Comparison of ENCODE assay signal across 11 mouse cellular contexts in the genomic region with DNA sequence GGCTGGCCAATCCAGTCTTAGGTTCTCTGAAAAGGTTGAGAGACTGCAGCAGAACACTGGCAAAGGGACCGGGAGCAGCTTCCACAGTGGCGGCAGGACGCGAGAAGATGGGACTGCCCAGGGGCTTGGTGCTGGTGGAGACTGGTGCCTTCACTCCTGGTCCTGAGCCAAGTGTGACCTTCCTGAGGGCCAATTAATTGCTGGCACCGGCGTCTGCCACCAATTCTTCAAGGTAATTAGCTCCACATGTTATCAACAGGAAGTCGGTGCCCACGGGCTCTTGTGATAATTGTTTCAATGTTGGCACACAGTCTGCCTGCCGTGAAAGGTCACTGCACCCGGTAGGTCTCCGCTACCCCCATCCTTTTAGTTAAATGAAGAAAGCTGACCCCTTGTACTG. TPM values are rescaled to one million over a fixed set of nuclear protein-coding genes. Genes with fewer than 3 reads are reported as not detected.
DNase-seq lines count a peak whose midpoint lies in the region; ATAC-seq and TF ChIP-seq lines count a peak whose summit lies in the region.
"Had no signal": no experiment of that assay in that cellular context is flagged by ENCODE, and none has a peak within 500 bp of the region (broad histone marks: within the 10 kb centered on the region; RNA-seq: fewer than 3 reads in every experiment).

No protein-coding gene starts in this region.

- no peak for TF ChIP-seq CTCF in midbrain, postnatal 0 days (IDR thresholded peaks at IDR 0.05)
- no peak for TF ChIP-seq CTCF in intestine, postnatal 0 days (IDR thresholded peaks at IDR 0.05; ENCODE audit: low read depth)

- H3K4me2 ChIP-seq in forebrain, embryonic 13.5 days, result no peak overlapping the region
- no peak overlapping the region for H3K4me2 ChIP-seq in forebrain, embryonic 12.5 days
- H3K4me2 ChIP-seq in midbrain, postnatal 0 days (ENCODE audit: low read depth, low read length, poor library complexity, severe bottlenecking), result no peak overlapping the region
- no peak overlapping the region for H3K4me2 ChIP-seq in midbrain, embryonic 13.5 days (replicated peaks)
- H3K4me2 ChIP-seq in neural tube, embryonic 14.5 days (ENCODE audit: low read depth, low read length), result no peak overlapping the region
- H3K4me2 ChIP-seq in intestine, postnatal 0 days (replicated peaks; ENCODE audit: low read depth), result no peak overlapping the region
- H3K4me2 ChIP-seq: midbrain, embryonic 12.5 days had no signal

- no peaks in the 10 kb centered on the region for H3K9me3 ChIP-seq in forebrain, embryonic 13.5 days (replicated peaks)
- H3K9me3 ChIP-seq in forebrain, embryonic 12.5 days, result no peaks in the 10 kb centered on the region
- no peaks in the 10 kb centered on the region for H3K9me3 ChIP-seq in midbrain, postnatal 0 days (ENCODE audit: low read length)
- no peaks in the 10 kb centered on the region for H3K9me3 ChIP-seq in midbrain, embryonic 13.5 days
- no peaks in the 10 kb centered on the region for H3K9me3 ChIP-seq in neural tube, embryonic 14.5 days (ENCODE audit: control insufficient read depth, low read length)
- H3K9me3 ChIP-seq in intestine, postnatal 0 days (ENCODE audit: control insufficient read depth), result no peaks in the 10 kb centered on the region
- H3K9me3 ChIP-seq: midbrain, embryonic 12.5 days had no signal

- no peak overlapping the region for H3K9ac ChIP-seq in forebrain, embryonic 13.5 days
- no peak overlapping the region for H3K9ac ChIP-seq in forebrain, embryonic 12.5 days
- H3K9ac ChIP-seq in midbrain, postnatal 0 days (replicated peaks; ENCODE audit: low read length, poor library complexity, severe bottlenecking), result no peak overlapping the region
- H3K9ac ChIP-seq in midbrain, embryonic 13.5 days (replicated peaks), result no peak overlapping the region
- no peak overlapping the region for H3K9ac ChIP-seq in neural tube, embryonic 14.5 days (replicated peaks; ENCODE audit: low read depth, low read length)
- no peak overlapping the region for H3K9ac ChIP-seq in intestine, postnatal 0 days (ENCODE audit: low read depth, low read length)
- H3K9ac ChIP-seq: midbrain, embryonic 12.5 days had no signal

- H3K4me1 ChIP-seq in forebrain, embryonic 13.5 days, result peaks cover 12% of the 10 kb centered on the region
- H3K4me1 ChIP-seq in forebrain, embryonic 12.5 days, result no peaks in the 10 kb centered on the region
- peaks cover 4% of the 10 kb centered on the region; the same call in 1 of the 2 replicates for H3K4me1 ChIP-seq in midbrain, postnatal 0 days (ENCODE audit: insufficient read depth, low read length)
- H3K4me1 ChIP-seq in midbrain, embryonic 13.5 days (replicated peaks), result peaks cover 4% of the 10 kb centered on the region
- no peaks in the 10 kb centered on the region for H3K4me1 ChIP-seq in neural tube, embryonic 14.5 days (ENCODE audit: control insufficient read depth, insufficient read depth, low read length)
- no peaks in the 10 kb centered on the region for H3K4me1 ChIP-seq in intestine, postnatal 0 days (replicated peaks; ENCODE audit: control insufficient read depth, insufficient read depth, low read length)
- H3K4me1 ChIP-seq: midbrain, embryonic 12.5 days had no signal

- peak; percentile 73 for DNase-seq in midbrain, postnatal 0 days (ENCODE audit: low spot score)
- DNase-seq in cerebellum, postnatal 4 days (ENCODE audit: low spot score in 2 of 2), result peak; percentile 46 to 64
- DNase-seq in right cerebral cortex, adult 18-20 months, result no peak
- DNase-seq: lung, adult 18-20 months had no signal

- no peaks in the 10 kb centered on the region for H3K36me3 ChIP-seq in forebrain, embryonic 13.5 days (ENCODE audit: poor library complexity, severe bottlenecking)
- H3K36me3 ChIP-seq in forebrain, embryonic 12.5 days (replicated peaks), result no peaks in the 10 kb centered on the region
- no peaks in the 10 kb centered on the region for H3K36me3 ChIP-seq in midbrain, postnatal 0 days (ENCODE audit: insufficient read depth, low read length)
- H3K36me3 ChIP-seq in midbrain, embryonic 13.5 days, result no peaks in the 10 kb centered on the region
- no peaks in the 10 kb centered on the region for H3K36me3 ChIP-seq in neural tube, embryonic 14.5 days (ENCODE audit: control insufficient read depth, insufficient read depth, low read length)
- no peaks in the 10 kb centered on the region for H3K36me3 ChIP-seq in intestine, postnatal 0 days (ENCODE audit: control insufficient read depth, insufficient read depth)
- H3K36me3 ChIP-seq: midbrain, embryonic 12.5 days had no signal

- ATAC-seq in forebrain, embryonic 13.5 days, result 0 out of 2 replicates have a peak, but pooled peaks have one; percentile 45
- no peak for ATAC-seq in forebrain, embryonic 12.5 days (ENCODE audit: low FRiP score)
- no peak for ATAC-seq in midbrain, postnatal 0 days (ENCODE audit: low FRiP score)
- ATAC-seq in midbrain, embryonic 13.5 days, result no peak
- ATAC-seq in neural tube, embryonic 14.5 days (ENCODE audit: low read depth), result no peak; the same call in 1 of the 2 replicates
- no peak for ATAC-seq in intestine, postnatal 0 days

- no peak overlapping the region for H3K4me3 ChIP-seq in forebrain, embryonic 13.5 days
- H3K4me3 ChIP-seq in forebrain, embryonic 12.5 days (replicated peaks), result no peak overlapping the region
- H3K4me3 ChIP-seq in midbrain, postnatal 0 days (ENCODE audit: low read depth, low read length), result no peak overlapping the region
- H3K4me3 ChIP-seq in midbrain, embryonic 13.5 days (replicated peaks), result no peak overlapping the region
- H3K4me3 ChIP-seq in neural tube, embryonic 14.5 days (ENCODE audit: low read depth, low read length), result no peak overlapping the region
- no peak overlapping the region for H3K4me3 ChIP-seq in intestine, postnatal 0 days (ENCODE audit: low read depth, low read length)
- H3K4me3 ChIP-seq: midbrain, embryonic 12.5 days had no signal

- no peak overlapping the region for H3K27ac ChIP-seq in forebrain, embryonic 13.5 days
- no peak overlapping the region for H3K27ac ChIP-seq in forebrain, embryonic 12.5 days
- no peak overlapping the region for H3K27ac ChIP-seq in midbrain, postnatal 0 days (ENCODE audit: low read depth, low read length)
- H3K27ac ChIP-seq in midbrain, embryonic 13.5 days, result no peak overlapping the region
- peak overlapping the region; percentile 1; the same call in 1 of the 2 replicates for H3K27ac ChIP-seq in neural tube, embryonic 14.5 days (ENCODE audit: low read depth, low read length)
- H3K27ac ChIP-seq in intestine, postnatal 0 days (ENCODE audit: low read depth, low read length), result no peak overlapping the region
- H3K27ac ChIP-seq: midbrain, embryonic 12.5 days had no signal

- 37% methylated on average over 11 of the region's 11 CpGs for WGBS in forebrain, embryonic 13.5 days
- WGBS in forebrain, embryonic 12.5 days, result 62% methylated on average over 11 of the region's 11 CpGs
- 54% methylated on average over 11 of the region's 11 CpGs for WGBS in midbrain, postnatal 0 days
- WGBS in midbrain, embryonic 13.5 days, result 69% methylated on average over 11 of the region's 11 CpGs
- 37% methylated on average over 11 of the region's 11 CpGs for WGBS in neural tube, embryonic 14.5 days
- WGBS in intestine, postnatal 0 days, result 75% methylated on average over 11 of the region's 11 CpGs

- no peaks in the 10 kb centered on the region; the same call in 1 of the 2 replicates for H3K27me3 ChIP-seq in forebrain, embryonic 13.5 days
- H3K27me3 ChIP-seq in forebrain, embryonic 12.5 days, result 0 out of 2 replicates have a peak, but pooled peaks cover 8% of the 10 kb centered on the region
- H3K27me3 ChIP-seq in midbrain, postnatal 0 days (ENCODE audit: insufficient read depth, low read length), result no peaks in the 10 kb centered on the region
- no peaks in the 10 kb centered on the region for H3K27me3 ChIP-seq in midbrain, embryonic 13.5 days
- H3K27me3 ChIP-seq in neural tube, embryonic 14.5 days (ENCODE audit: control insufficient read depth, insufficient read depth, low read length), result no peaks in the 10 kb centered on the region; the same call in 1 of the 2 replicates
- no peaks in the 10 kb centered on the region for H3K27me3 ChIP-seq in intestine, postnatal 0 days (replicated peaks; ENCODE audit: control insufficient read depth, insufficient read depth, low read length)
- H3K27me3 ChIP-seq: midbrain, embryonic 12.5 days had no signal

RNA-seq across cellular contexts. Expression of gene Spock1, which starts 37.1 kb away (rescaled TPM):
- 13.1 and 13.2 TPM in 2 replicates for polyA plus RNA-seq in forebrain, embryonic 13.5 days (2015; fragmentation: Nextera tagmentation; extraction: Ambion mirVana)
- polyA plus RNA-seq in forebrain, embryonic 12.5 days (2016; fragmentation: Nextera tagmentation; extraction: Ambion mirVana), result 9.5 and 12.0 TPM in 2 replicates
- total RNA-seq in midbrain, postnatal 0 days (2014; rRNA removed), result 94.8 and 98.7 TPM in 2 replicates
- polyA plus RNA-seq in midbrain, postnatal 0 days (2015; fragmentation: Nextera tagmentation; extraction: Ambion mirVana), result 82.6 and 91.5 TPM in 2 replicates
- 45.1 and 50.4 TPM in 2 replicates for polyA plus RNA-seq in midbrain, embryonic 13.5 days (2015; fragmentation: Nextera tagmentation; extraction: Ambion mirVana)
- polyA plus RNA-seq in neural tube, embryonic 14.5 days (2014; fragmentation: Nextera tagmentation; extraction: Ambion mirVana), result 133 and 157 TPM in 2 replicates
- polyA plus RNA-seq in intestine, postnatal 0 days (2015; fragmentation: Nextera tagmentation; extraction: Ambion mirVana), result 1.0 and 1.1 TPM in 2 replicates
- total RNA-seq: common myeloid progenitor, adult 5-6 weeks had no signal
